Mouse (Mus musculus) lung, postnatal 0 days (tissue): Measurements from ENCODE around the gene Cbfa2t2.

Experiments used
- CTCF ChIP-seq: IDR thresholded peaks from 2 replicates; pipeline ENCODE4 v1.5.1; 2016; ENCODE audit warnings: antibody characterized with exemption, mild to moderate bottlenecking
- EP300 ChIP-seq: IDR thresholded peaks from 2 replicates; pipeline ENCODE4 v1.6.1; 2016; ENCODE audit warnings: antibody characterized with exemption, mild to moderate bottlenecking, control low read depth

DNA sequence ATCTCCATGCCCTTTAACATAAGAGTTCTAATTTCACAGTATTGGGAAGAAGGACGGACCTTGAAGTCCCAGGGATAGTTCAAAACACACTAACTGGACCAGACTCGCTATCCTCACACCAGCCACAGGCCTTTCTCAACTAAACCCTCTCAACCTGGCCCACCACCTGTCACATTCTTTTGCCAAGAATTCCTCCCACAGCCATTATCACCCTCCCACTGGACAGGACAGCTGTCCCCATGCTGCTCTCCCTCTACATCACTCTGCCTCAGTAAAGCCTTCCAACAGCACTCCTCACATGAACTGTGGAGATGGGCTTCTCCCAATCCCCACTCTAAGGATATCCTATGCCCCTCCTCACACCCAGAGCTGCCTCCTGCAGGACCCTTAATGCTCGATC, 129.3 kb downstream of the Cbfa2t2 start:
- no peak for TF ChIP-seq CTCF
- no peak for TF ChIP-seq EP300
